Mouse (Mus musculus) kidney, postnatal 14 days (tissue): ENCODE results near the gene Glrx3.

Experiments
- DNase-seq: peaks from one replicate; pipeline ENCODE4 v3.0.0; 2022; ENCODE audit warnings: mixed read lengths

Gene Glrx3

DNA sequence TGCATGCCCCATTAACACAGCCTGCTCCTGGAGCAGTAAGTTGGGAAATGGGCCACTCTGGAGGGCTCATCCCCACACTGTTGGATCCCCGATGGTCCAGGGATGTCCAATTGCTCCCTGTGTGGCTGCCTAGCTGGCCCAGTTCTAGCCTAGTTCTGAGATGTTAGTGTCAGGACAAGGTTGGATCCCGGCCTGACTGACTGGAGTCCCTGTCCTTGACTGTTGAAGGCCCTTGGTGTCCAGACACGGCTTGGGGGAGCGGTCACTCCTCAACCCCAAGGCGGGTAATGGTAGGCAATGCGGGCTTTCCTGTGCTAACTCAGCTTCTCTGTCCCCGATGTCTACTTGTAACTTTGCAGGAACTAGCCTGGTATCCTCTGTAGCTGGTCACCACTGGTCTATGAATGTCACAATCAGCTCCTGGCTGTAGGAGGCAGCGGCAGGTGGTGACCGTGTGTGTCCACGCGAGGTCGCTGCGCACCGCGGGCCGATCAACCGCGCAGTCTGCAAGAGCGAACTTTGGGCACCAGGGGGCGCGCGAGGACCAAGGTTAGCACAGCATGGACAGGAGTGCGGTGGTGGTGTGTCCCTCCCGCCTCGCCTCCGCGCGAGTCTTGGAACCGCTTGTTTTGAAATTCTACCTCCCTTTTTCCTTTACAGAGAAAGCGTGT is 40.7 kb downstream of the Glrx3 start:
- DNase-seq = peak; percentile 93

DNA sequence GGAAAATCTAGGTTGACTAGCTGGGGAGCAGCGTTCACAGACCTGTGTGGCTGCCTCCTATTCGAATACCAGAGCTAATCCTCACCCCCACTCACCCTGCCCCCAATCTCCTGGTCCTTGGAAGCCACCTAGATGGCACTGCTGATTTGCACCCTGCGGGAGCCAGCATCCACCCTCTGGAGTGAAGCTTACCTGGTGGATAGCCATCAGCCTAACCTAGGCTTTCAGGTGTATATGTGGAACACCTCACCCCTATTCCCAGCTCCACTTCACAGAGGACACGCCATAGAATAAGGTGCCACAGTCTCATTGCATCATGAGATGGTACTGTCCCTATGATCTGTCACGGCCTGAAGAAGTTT is 41.2 kb downstream of the Glrx3 start:
- no peak for DNase-seq

DNA sequence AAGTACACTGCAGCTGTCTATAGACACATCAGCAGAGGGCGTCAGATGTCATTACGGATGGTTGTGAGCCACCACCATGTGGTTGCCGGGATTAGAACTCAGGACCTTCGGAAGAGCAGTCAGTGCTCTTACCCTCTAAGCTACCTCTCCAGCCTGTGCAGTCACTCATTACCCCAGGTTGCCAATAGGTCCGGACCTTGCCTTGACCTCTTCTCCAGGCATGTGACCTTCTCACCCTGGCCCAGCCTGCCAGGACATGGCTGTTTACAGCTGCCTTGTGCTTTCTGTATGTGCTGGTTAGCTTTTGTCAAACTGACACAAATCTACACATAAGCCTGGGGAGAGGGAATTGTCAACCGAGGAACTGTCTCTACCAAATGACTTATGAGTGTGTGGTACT is 43.4 kb downstream of the Glrx3 start:
- no peak for DNase-seq

GRCm38 (mm10) chr7:137483987-137484386 is 46.6 kb downstream of the Glrx3 start:
- DNase-seq = no peak

DNA sequence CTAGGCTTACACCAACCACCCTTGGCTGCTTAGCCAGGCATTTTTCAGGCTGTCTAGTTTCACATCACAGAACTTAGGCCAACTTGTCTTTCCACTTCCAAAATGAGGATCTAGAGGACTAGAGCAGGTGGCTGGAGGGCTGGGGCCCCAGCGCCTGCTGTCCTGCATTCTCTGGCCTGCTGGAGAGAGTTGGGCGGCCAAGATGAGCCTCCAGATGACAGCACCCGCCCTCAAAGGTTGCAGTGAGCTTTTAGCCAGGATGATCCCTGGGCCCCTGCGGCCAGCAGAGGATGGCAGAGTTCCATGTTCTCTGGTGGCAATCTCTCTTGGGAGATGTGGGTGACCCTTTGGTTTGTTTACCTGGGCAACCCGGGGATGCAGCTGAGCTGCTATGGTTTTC is 51.0 kb downstream of the Glrx3 start:
- no peak for DNase-seq

GRCm38 (mm10) chr7:137490711-137491110 is 53.3 kb downstream of the Glrx3 start:
- no peak for DNase-seq

GRCm38 (mm10) chr7:137492307-137492973 is 55.0 kb downstream of the Glrx3 start:
- DNase-seq = no peak

DNA sequence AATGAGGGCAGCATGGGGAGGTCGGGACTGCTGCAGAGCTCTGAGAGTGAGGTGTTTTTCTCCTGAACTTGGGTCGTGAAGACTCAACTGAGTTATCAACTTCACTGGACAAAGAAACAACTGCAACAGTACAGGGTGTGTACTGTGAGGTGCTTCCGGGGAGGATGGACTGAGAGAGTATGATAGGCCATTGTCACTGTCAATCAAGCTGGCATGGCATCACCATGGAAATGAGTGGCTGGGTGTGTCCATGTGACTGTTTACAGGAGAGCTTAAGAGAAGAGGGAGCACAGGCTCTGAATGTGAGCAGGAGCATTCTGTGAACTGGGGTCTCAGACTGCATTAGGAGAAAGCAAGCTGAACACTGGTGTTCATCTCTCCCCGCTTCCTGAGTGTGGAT is 61.3 kb downstream of the Glrx3 start:
- no peak for DNase-seq

DNA sequence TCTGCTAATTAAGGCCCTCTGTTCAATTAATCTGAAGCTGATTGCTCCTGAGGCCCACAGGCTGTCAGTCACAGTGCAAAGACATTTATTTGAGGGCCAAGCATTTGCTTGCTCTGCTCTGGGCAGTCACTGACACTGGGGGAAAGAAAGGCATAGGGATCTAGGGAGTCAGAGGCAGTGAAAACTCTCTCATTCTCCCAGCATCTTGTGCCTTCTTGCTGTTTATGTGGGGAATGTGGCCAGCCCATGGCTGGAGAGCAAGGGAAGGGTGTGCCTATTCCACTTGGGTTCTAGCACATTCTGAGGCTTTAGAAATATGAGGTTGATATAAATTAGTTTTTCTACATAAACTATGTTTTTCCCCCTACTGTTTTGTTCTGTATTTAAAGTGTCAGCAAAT is 80.2 kb downstream of the Glrx3 start:
- DNase-seq = no peak

GRCm38 (mm10) chr7:137518028-137518576 is 80.7 kb downstream of the Glrx3 start:
- DNase-seq = peak; percentile 15
